Mouse (Mus musculus) heart, postnatal 36 days (tissue): Measurements from ENCODE around the gene Spout1. TPM values are rescaled to one million over a fixed set of nuclear protein-coding genes. Genes with fewer than 3 reads are reported as not detected.
"Not testable (repeated sequence)": the region's sequence is repeated elsewhere in the genome, so short reads cannot be mapped to it uniquely, and the experiment has no call there.

Experiments
- DNase-seq, 2 experiments: peaks; one replicate each; pipeline ENCODE4 v3.0.0; 2021 to 2022
- intact Hi-C: fragments of 180-260 bp; cut with DNase I; formaldehyde crosslinking; loops from one replicate; pipeline ENCODE4 v1.15.1; 2025
- total RNA-seq, 2 experiments: library from RNA; stranded (reverse); gene quantifications; 2 replicates each; pipeline ENCODE4 v1.2.3; 2021

Spout1 gene
- total RNA-seq, 2 experiments from 2014 or later = 5.8 to 6.0 TPM

- no peak for DNase-seq
- intact Hi-C loops = no loop called here
Measured at GRCm38 (mm10) chr2:30183721-30184120, 5.5 kb upstream of the Spout1 start.

GRCm38 (mm10) chr2:30182424-30182823 is 4.2 kb upstream of the Spout1 start:
- no peak for DNase-seq
- intact Hi-C loops = no loop called here

- not testable (repeated sequence) for DNase-seq
- intact Hi-C loops = loop anchor here (1.0 to 2.0 kb wide), 3 partner anchors 24 to 92 kb away; partner anchors contain the start of gene Lrrc8a
Measured at GRCm38 (mm10) chr2:30178711-30179110, 452 bp upstream of the Spout1 start.

GRCm38 (mm10) chr2:30176561-30176960 is 1.7 kb downstream of the Spout1 start:
- DNase-seq = no peak
- intact Hi-C loops = no loop called here

- no peak for DNase-seq
- intact Hi-C loops = no loop called here
Measured at GRCm38 (mm10) chr2:30175897-30176296, 2.4 kb downstream of the Spout1 start.

DNA sequence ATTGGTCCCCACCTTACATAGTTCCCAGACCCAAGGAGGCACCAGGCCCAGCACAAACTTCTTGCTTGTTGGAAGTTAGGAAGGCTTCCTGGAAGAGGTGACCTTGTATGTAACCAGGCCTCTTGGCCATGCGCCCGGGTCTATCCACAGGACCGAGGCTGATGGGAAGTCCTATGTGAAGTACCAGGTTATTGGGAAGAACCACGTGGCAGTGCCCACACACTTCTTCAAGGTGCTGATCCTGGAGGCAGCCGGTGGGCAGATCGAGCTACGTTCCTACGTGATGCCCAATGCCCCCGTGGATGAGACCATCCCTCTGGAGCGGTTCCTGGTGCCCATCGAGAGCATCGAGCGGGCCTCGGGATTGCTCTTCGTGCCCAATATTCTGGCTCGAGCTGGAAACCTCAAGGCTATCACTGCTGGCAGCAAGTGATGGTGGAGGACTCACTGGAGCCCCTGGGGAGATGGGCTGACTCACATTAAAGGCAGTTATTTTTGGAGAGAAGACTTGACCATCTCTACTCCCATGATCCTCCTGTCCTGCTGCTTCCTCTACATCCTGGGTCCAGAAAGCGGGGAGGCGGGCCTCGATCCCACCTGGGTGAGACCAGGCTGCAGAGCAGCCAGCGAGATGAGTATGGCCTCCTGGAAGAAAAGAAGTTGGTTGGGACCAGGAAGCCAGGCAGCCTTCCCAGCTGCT is 4.6 kb downstream of the Spout1 start:
- intact Hi-C loops = no loop called here
- DNase-seq = no peak

DNA sequence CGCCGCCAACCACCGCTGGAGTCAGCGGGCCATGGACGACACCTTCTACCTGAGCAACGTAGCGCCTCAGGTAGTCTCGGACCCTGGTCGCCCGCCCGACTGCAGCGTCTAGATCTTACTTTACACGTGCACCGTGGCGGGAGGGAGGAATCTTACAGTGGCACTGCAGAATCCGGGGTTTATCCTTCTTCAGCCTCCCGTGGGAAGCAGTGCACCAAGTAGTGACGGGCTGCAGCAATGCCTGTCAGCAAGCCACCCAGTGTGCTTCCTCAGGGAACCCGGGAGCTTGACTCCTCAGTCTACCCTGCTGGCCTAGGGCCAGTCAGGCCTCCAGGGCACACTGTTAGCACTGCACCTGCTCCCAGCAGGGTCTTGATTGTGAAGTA is 6.3 kb downstream of the Spout1 start:
- no peak for DNase-seq
- intact Hi-C loops = loop anchor here (2.0 kb wide), 1 partner anchor 99 kb away; no protein-coding TSS in a partner anchor

- peak; percentile 86 to 88 for DNase-seq
- intact Hi-C loops = loop anchor here (2.0 kb wide), 1 partner anchor 99 kb away; no protein-coding TSS in a partner anchor
Measured at GRCm38 (mm10) chr2:30171371-30171996, 6.8 kb downstream of the Spout1 start, which contains the start of gene Endog. Gene Endog (plus strand): TSS chr2:30171493.

DNA sequence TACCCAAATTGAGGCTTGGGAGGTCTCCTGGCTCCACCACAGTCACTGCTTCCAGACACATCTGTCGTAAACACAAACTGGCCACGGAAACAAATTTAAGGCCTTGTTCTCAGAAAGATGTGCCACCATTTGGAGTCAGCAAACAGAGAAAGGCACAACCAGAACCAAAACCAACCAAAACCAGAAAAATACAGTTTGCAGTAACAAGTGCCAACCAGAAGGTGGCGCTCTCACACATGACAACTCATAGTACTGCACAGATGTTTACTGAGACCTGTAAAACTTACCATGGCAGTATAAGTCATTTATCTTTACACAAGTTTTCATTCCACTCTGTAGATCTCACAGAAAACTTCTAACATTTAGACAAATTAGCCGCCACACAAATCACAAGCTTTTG is 11.6 kb downstream of the Spout1 start:
- intact Hi-C loops = no loop called here
- no peak for DNase-seq

GRCm38 (mm10) chr2:30164340-30164932 is 13.8 kb downstream of the Spout1 start:
- intact Hi-C loops = loop anchor here (5.0 kb wide), 1 partner anchor 122 kb away; no protein-coding TSS in a partner anchor
- DNase-seq = no peak

DNA sequence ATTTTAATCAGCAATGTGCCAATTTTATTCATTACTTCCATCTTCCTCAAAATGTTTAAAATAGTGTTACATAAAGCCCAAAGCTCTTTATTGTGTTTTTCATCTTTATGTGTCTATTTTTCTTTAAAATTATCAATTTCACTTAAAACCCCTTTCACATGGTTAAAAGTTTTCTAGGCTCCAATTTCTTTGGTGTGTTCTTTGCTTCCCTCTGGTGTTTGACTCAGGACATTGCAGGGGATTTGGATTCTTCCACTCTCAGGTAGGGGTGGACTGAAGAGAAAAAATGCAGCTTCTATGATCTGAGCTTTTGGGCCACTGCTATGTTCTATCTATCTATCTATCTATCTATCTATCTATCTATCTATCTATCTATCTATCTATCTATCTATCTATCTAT is 16.4 kb downstream of the Spout1 start:
- no peak for DNase-seq
- intact Hi-C loops = loop anchor here (2.0 to 5.0 kb wide), 2 partner anchors 33 to 120 kb away; no protein-coding TSS in a partner anchor

DNA sequence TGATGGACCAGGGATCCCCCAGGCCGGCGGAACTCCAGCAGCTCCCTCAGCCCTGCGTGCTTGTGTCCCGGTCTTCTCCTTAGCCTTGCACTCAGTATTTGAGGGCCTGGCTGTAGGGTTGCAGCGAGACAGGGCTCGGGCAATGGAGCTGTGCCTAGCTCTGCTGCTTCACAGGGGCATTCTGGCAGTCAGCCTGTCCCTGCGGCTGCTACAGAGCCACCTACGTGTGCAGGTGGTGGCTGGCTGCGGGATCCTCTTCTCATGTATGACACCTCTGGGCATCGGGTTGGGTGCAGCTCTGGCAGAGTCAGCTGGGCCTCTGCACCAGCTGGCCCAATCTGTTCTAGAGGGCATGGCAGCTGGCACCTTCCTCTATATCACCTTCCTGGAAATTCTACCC is 18.4 kb downstream of the Spout1 start:
- not testable (repeated sequence) for DNase-seq
- intact Hi-C loops = loop anchor here (2.0 to 5.0 kb wide), 2 partner anchors 53 to 118 kb away; no protein-coding TSS in a partner anchor

DNA sequence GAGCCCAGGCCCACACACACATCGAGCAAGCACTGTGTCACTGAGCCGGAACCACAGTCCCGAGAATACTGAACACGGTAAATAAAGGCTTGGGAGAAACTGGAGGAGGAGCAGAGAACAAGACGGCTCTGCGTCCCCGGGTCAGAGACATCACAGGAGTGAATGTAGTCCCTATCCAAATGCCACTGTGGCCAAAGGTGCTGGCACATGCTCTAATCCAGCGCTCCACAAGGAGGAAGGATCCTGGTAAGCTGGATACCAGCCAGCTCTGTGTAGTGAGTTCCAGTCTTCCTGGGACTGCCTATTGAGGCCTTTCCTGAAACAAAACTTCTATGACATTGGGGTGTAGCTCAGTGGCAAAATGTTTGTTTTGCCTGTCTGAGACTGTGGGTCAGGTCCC is 25.6 kb downstream of the Spout1 start:
- no peak for DNase-seq
- intact Hi-C loops = no loop called here

DNA sequence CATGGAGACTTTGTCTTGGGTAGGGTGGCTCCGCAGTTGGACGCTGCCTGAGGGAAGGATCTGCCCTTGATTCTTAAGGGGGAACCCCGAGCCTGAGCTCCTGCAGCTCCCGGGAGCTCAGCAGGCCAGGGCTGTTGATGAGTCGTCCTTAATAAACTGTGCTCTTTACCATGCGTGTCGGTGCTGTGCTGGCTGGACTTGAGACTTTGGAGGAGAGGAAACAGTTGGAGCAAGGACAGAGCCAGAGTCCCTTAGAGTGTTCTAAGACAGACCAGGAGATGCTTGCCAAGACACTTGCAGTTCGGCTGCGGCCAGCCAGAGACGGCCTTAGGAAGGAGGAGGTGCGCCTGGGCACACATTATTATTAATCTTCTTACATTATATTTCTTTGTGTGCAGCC is 26.4 kb downstream of the Spout1 start:
- intact Hi-C loops = no loop called here
- DNase-seq = no peak

GRCm38 (mm10) chr2:30147466-30147865 is 30.8 kb downstream of the Spout1 start:
- peak; percentile 49 to 65 for DNase-seq
- intact Hi-C loops = no loop called here

- no peak for DNase-seq
- intact Hi-C loops = no loop called here
Measured at GRCm38 (mm10) chr2:30144436-30144835, 33.8 kb downstream of the Spout1 start.

DNA sequence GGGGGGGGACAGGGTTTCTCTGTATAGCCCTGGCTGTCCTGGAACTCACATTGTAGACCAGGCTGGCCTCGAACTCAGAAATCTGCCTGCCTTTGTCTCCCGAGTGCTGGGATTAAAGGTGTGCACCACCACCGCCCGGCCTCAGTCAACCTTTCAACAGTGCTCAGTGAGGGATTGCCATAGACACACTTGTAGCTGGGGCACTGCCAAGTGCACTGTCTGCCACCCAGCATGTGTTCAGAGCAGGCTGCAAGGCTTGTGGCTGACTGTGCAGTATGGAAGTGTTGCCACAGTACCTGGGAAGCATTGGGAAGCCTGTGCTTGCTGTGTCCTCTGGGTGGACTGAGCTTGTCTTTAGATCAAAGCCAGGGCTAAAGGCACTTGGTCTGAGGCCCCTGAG is 38.2 kb downstream of the Spout1 start:
- intact Hi-C loops, DNase-seq: not testable (repeated sequence)

DNA sequence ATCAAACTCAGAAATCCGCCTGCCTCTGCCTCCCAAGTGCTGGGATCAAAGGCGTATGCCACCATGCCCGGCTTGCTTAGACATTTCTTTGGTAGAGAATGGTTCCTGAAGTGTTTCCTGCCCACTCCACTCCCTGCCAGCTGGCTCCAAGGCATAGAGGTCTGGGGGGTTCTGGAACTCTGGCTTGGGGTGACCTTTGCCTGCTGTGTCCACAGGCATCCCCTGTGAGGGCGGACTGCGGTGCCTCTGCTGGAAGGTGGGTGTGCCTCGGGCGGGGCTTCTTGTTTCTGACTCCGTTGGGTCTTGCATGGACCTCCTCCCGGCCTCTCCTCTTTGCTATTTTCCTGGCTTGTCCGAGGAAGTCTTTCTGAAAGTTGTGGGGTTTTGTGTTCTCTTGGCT is 41.8 kb downstream of the Spout1 start:
- DNase-seq = no peak
- intact Hi-C loops = no loop called here

DNA sequence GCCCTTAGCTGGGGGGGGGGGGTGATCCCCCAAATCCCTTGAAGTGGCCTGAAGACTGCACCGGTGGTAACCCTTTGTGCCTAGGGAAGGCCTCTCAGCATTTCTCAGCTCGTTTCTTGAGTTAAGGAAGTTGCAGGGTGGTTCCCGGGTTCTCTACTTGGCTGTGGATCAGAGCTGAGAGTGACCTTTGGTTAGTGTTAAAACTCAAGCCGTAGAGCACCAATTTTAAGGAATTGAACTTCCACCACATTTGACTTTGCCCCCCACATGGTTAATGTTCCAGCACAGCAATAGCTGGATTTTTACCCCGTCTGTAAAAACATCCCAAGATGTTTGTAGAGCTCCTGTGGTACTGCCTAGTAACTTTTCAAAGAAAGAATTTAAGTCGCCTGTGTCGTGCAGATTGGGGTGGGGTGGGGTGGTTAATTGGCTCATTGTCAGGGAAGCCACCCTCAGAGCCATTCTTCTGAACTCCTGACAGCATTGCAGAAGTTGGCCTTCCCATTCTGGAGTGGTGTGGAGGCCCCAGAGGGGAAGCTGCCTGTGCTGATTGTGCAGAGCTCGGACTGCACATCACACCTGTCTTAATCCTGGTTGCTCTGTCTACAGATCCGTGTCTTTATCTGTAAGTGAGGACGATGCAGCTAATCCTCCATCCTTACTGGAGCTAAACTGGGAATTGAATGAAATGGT is 43.2 kb downstream of the Spout1 start:
- no peak for DNase-seq
- intact Hi-C loops = no loop called here

DNA sequence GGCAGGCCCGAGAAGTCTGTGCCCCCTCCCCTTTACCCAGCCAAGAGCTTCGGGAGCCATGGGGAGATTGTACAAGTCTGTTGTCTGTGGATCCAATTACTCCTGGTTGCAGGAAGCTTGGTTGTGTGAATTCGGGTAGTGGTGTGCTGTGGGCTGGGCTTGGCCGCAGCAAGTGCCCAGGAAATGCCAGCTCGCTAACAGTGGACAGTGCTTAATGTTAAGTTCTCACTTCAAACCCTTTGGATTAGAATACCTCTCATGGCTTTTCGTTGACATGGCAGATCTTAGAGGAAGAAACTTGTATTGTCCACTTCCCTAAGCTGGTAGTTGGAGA is 43.9 kb downstream of the Spout1 start:
- intact Hi-C loops = no loop called here
- no peak for DNase-seq
